17 mouse cellular contexts compared by ENCODE assay signal in genomic region chr9:123659986-123660676, GRCm38 (mm10). TPM values are rescaled to one million over a fixed set of nuclear protein-coding genes. Genes with fewer than 3 reads are reported as not detected.
DNase-seq lines count a peak whose midpoint lies in the region; ATAC-seq and TF ChIP-seq lines count a peak whose summit lies in the region.
"Not testable (repeated sequence)": the region's sequence is repeated elsewhere in the genome, so short reads cannot be mapped to it uniquely, and the experiment has no call there.
"Had no signal": no experiment of that assay in that cellular context is flagged by ENCODE, and none has a peak within 500 bp of the region (broad histone marks: within the 10 kb centered on the region; RNA-seq: fewer than 3 reads in every experiment).

No protein-coding gene starts in this region.

- not testable (repeated sequence) for H3ac ChIP-seq in myocyte (ENCODE audit: control insufficient read depth, insufficient read length)

- ATAC-seq in embryonic facial prominence, embryonic 14.5 days (ENCODE audit: low read depth) = peak; percentile 30; the same call in 1 of the 2 replicates
- peak; percentile 73; the same call in 1 of the 2 replicates for ATAC-seq in forebrain, embryonic 14.5 days
- peak; percentile 90 for ATAC-seq in forebrain, embryonic 16.5 days

- not testable (repeated sequence) for H3K36me3 ChIP-seq in embryonic facial prominence, embryonic 14.5 days (ENCODE audit: control insufficient read depth, insufficient read depth, low read length); forebrain, embryonic 14.5 days (ENCODE audit: control insufficient read depth, insufficient read depth, low read length); forebrain, embryonic 16.5 days (ENCODE audit: control insufficient read depth, insufficient read depth); myocyte (ENCODE audit: control insufficient read depth, insufficient read depth)

- TF ChIP-seq CTCF in brain, embryonic 14.5 days (IDR thresholded peaks at IDR 0.05; ENCODE audit: borderline replicate concordance, extremely low read depth, insufficient read depth, insufficient read length) = not testable (repeated sequence)

- not testable (repeated sequence) for H3K27ac ChIP-seq in embryonic facial prominence, embryonic 14.5 days (replicated peaks; ENCODE audit: low read depth, low read length); forebrain, embryonic 14.5 days (ENCODE audit: low read depth, low read length); forebrain, embryonic 16.5 days (ENCODE audit: low read length)

- H3K9me3 ChIP-seq in embryonic facial prominence, embryonic 14.5 days (ENCODE audit: control insufficient read depth, low read length); forebrain, embryonic 14.5 days (replicated peaks; ENCODE audit: control insufficient read depth, low read length); forebrain, embryonic 16.5 days (ENCODE audit: control insufficient read depth, low read length): not testable (repeated sequence)

- H3K9ac ChIP-seq in embryonic facial prominence, embryonic 14.5 days (ENCODE audit: low read depth, low read length); forebrain, embryonic 14.5 days (ENCODE audit: low read length); forebrain, embryonic 16.5 days (replicated peaks; ENCODE audit: low read depth, low read length): not testable (repeated sequence)

- WGBS in embryonic facial prominence, embryonic 14.5 days = 80% methylated on average over 16 of the region's 18 CpGs
- WGBS in forebrain, embryonic 14.5 days = 74% methylated on average over 16 of the region's 18 CpGs
- WGBS in forebrain, embryonic 16.5 days = 63% methylated on average over 17 of the region's 18 CpGs

- H3K27me3 ChIP-seq in embryonic facial prominence, embryonic 14.5 days (replicated peaks; ENCODE audit: control insufficient read depth, insufficient read depth, low read length); forebrain, embryonic 14.5 days (replicated peaks; ENCODE audit: control insufficient read depth, insufficient read depth, low read length); forebrain, embryonic 16.5 days (replicated peaks; ENCODE audit: control insufficient read depth, insufficient read depth, low read length); myocyte (ENCODE audit: control insufficient read depth, insufficient read depth, insufficient read length): not testable (repeated sequence)

- H3K4me2 ChIP-seq in embryonic facial prominence, embryonic 14.5 days (ENCODE audit: low read depth, low read length); forebrain, embryonic 14.5 days (ENCODE audit: low read length): not testable (repeated sequence)
- peak overlapping the region; percentile 13; the same call in 1 of the 2 replicates for H3K4me2 ChIP-seq in forebrain, embryonic 16.5 days (ENCODE audit: low read length)
- H3K4me2 ChIP-seq in myocyte (ENCODE audit: low read depth) = peak overlapping the region; percentile 51

- H3K4me1 ChIP-seq in embryonic facial prominence, embryonic 14.5 days (ENCODE audit: control insufficient read depth, insufficient read depth, low read length); forebrain, embryonic 14.5 days (ENCODE audit: control insufficient read depth, insufficient read depth, low read length); forebrain, embryonic 16.5 days (replicated peaks; ENCODE audit: control insufficient read depth, insufficient read depth, low read length): not testable (repeated sequence)

- not testable (repeated sequence) for H3K79me2 ChIP-seq in myocyte (ENCODE audit: control insufficient read depth, insufficient read depth)

- intact Hi-C loops in left cerebral cortex, postnatal 4 days (cut with DNase I) = not testable (repeated sequence)

- TF ChIP-seq POLR2A in brain, embryonic 14.5 days (IDR thresholded peaks at IDR 0.05; ENCODE audit: borderline replicate concordance, extremely low read depth, insufficient read depth, insufficient read length, poor library complexity, severe bottlenecking); myocyte (IDR thresholded peaks at IDR 0.05; ENCODE audit: insufficient read length, low read depth): not testable (repeated sequence)

- DNase-seq in brain, embryonic 14.5 days (ENCODE audit: low read depth) = peak; percentile 64
- DNase-seq in cerebellum, postnatal 10 days = peak; percentile 74 to 77
- peak; percentile 12 for DNase-seq in embryonic facial prominence, embryonic 14.5 days (ENCODE audit: low spot score)
- DNase-seq in forebrain, embryonic 14.5 days (ENCODE audit: low spot score) = peak; percentile 58
- DNase-seq in heart, adult 11 months = peak; percentile 61
- peak; percentile 44 for DNase-seq in left cerebral cortex, postnatal 4 days

- H3K4me3 ChIP-seq in embryonic facial prominence, embryonic 14.5 days (ENCODE audit: low read depth, low read length); forebrain, embryonic 14.5 days (ENCODE audit: low read depth, low read length); forebrain, embryonic 16.5 days (replicated peaks; ENCODE audit: low read length); myocyte: not testable (repeated sequence)

RNA-seq across cellular contexts. Expression of gene Ccr9, which starts 18.1 kb away (rescaled TPM):
- 0.15 and 0.25 TPM in 2 replicates for polyA plus RNA-seq in brain, embryonic 14.5 days (2012; rRNA removed)
- polyA plus RNA-seq in embryonic facial prominence, embryonic 14.5 days (2014; fragmentation: Nextera tagmentation; extraction: Ambion mirVana) = 0.12 and 0.24 TPM in 2 replicates
- polyA plus RNA-seq in forebrain, embryonic 14.5 days (2014; fragmentation: Nextera tagmentation; extraction: Ambion mirVana) = 0.08 and 0.33 TPM in 2 replicates
- 0.15 and 0.50 TPM in 2 replicates for polyA plus RNA-seq in forebrain, embryonic 16.5 days (2015; fragmentation: Nextera tagmentation; extraction: Ambion mirVana)
- total RNA-seq in left cerebral cortex, postnatal 4 days (2021) = under 1 TPM; 0.16 to 0.18 TPM
- 0.06 TPM for polyA plus RNA-seq in myocyte (2012; fragmentation: generic; extraction: Trizol)
- total RNA-seq: ES-E14; gastrocnemius, adult 18-20 months; MEL had no signal
- polyA plus RNA-seq: erythroblast, embryonic 14.5 days had no signal

RNA-seq across cellular contexts. Expression of gene Slc6a20a, which starts 18.6 kb away (rescaled TPM):
- polyA plus RNA-seq in brain, embryonic 14.5 days (2012; rRNA removed) = 6.1 and 8.7 TPM in 2 replicates
- 0.99 and 1.5 TPM in 2 replicates for polyA plus RNA-seq in embryonic facial prominence, embryonic 14.5 days (2014; fragmentation: Nextera tagmentation; extraction: Ambion mirVana)
- polyA plus RNA-seq in forebrain, embryonic 14.5 days (2014; fragmentation: Nextera tagmentation; extraction: Ambion mirVana) = 5.0 and 9.3 TPM in 2 replicates
- polyA plus RNA-seq in forebrain, embryonic 16.5 days (2015; fragmentation: Nextera tagmentation; extraction: Ambion mirVana) = 4.2 and 6.4 TPM in 2 replicates
- 10 to 100 TPM; 15.3 to 15.7 TPM for total RNA-seq in left cerebral cortex, postnatal 4 days (2021)
- polyA plus RNA-seq in myocyte (2012; fragmentation: generic; extraction: Trizol) = 0.01 TPM
- total RNA-seq: MEL had no signal
- polyA plus RNA-seq: C2C12, Patski had no signal

RNA-seq across cellular contexts. Expression of gene Slc6a20b, which starts 27.8 kb away (rescaled TPM):
- polyA plus RNA-seq in brain, embryonic 14.5 days (2012; rRNA removed) = 0.19 and 0.33 TPM in 2 replicates
- polyA plus RNA-seq in embryonic facial prominence, embryonic 14.5 days (2014; fragmentation: Nextera tagmentation; extraction: Ambion mirVana) = 0.10 and 0.17 TPM in 2 replicates
- polyA plus RNA-seq in forebrain, embryonic 14.5 days (2014; fragmentation: Nextera tagmentation; extraction: Ambion mirVana) = 0.09 and 0.10 TPM in 2 replicates
- polyA plus RNA-seq in forebrain, embryonic 16.5 days (2015; fragmentation: Nextera tagmentation; extraction: Ambion mirVana) = 0.19 and 0.41 TPM in 2 replicates
- total RNA-seq in left cerebral cortex, postnatal 4 days (2021) = under 1 TPM; 0.40 to 0.48 TPM
- 0.02 TPM for polyA plus RNA-seq in myocyte (2012; fragmentation: generic; extraction: Trizol)
- total RNA-seq: adrenal gland, adult 8-10 months; adrenal gland, postnatal 14 days; adrenal gland, postnatal 36 days; gastrocnemius, adult 18-20 months had no signal

RNA-seq across cellular contexts. Expression of gene Lztfl1, which starts 57.4 kb away (rescaled TPM):
- 19.1 and 19.5 TPM in 2 replicates for polyA plus RNA-seq in brain, embryonic 14.5 days (2012; rRNA removed)
- 68.4 and 72.1 TPM in 2 replicates for polyA plus RNA-seq in embryonic facial prominence, embryonic 14.5 days (2014; fragmentation: Nextera tagmentation; extraction: Ambion mirVana)
- 62.5 and 63.6 TPM in 2 replicates for polyA plus RNA-seq in forebrain, embryonic 14.5 days (2014; fragmentation: Nextera tagmentation; extraction: Ambion mirVana)
- 55.8 and 61.6 TPM in 2 replicates for polyA plus RNA-seq in forebrain, embryonic 16.5 days (2015; fragmentation: Nextera tagmentation; extraction: Ambion mirVana)
- total RNA-seq in left cerebral cortex, postnatal 4 days (2021) = 10 to 100 TPM; 58.2 to 61.9 TPM
- polyA plus RNA-seq in myocyte (2012; fragmentation: generic; extraction: Trizol) = 7.4 TPM

Comparison
In these comparisons a context has a peak if more than half of its experiments do, and no peak if none do; other contexts are left out.
1. DNase-seq: peak in every context shown above with its lines; median percentile 76 in cerebellum, postnatal 10 days; 64 in brain, embryonic 14.5 days; 61 in heart, adult 11 months; 58 in forebrain, embryonic 14.5 days; 44 in left cerebral cortex, postnatal 4 days; 12 in embryonic facial prominence, embryonic 14.5 days.
2. ATAC-seq: peak in every context shown above with its lines; median percentile 90 in forebrain, embryonic 16.5 days; 73 in forebrain, embryonic 14.5 days; 30 in embryonic facial prominence, embryonic 14.5 days.